Mouse (Mus musculus): ENCODE results near the gene Dnajc2.
"Not testable (repeated sequence)": the region's sequence is repeated elsewhere in the genome, so short reads cannot be mapped to it uniquely, and the experiment has no call there.

Dnajc2 gene

GRCm38 (mm10) chr5:21743606-21744005 lies 41.4 kb downstream of the Dnajc2 start:
- DNase-seq (ENCODE audit: low spot score in 2 of 2): no peak

GRCm38 (mm10) chr5:21739881-21740280 lies 45.2 kb downstream of the Dnajc2 start:
- no peak for DNase-seq (ENCODE audit: low spot score in 2 of 2)

DNA sequence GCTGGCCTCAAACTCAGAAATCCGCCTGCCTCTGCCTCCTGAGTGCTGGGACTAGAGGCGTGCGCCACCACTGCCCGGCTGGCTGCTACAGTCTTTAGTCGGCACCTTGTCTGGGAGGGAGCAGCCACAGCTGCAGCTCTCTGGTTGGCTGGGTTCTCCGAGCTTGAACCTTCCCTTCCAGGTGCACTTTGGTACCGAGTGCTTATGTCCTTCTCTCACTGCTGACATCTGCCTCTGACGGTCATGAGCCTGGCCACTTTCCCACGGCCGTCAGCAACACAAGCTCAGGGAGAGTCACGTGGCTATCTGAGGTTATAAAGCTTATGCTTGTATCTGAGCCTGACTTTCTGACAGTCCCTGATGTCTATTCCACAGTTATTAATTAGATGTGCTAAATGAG lies 45.9 kb downstream of the Dnajc2 start:
- DNase-seq (ENCODE audit: low spot score in 2 of 2): no peak

- no peak for DNase-seq (ENCODE audit: low spot score in 2 of 2)
Observed at GRCm38 (mm10) chr5:21737620-21738019, 47.4 kb downstream of the Dnajc2 start.

- peak; percentile 83 to 91 for DNase-seq (ENCODE audit: low spot score in 2 of 2)
Observed at GRCm38 (mm10) chr5:21736956-21737585, 48.0 kb downstream of the Dnajc2 start, which contains the start of gene Pmpcb. Pmpcb (plus strand) TSS chr5:21737141.

DNA sequence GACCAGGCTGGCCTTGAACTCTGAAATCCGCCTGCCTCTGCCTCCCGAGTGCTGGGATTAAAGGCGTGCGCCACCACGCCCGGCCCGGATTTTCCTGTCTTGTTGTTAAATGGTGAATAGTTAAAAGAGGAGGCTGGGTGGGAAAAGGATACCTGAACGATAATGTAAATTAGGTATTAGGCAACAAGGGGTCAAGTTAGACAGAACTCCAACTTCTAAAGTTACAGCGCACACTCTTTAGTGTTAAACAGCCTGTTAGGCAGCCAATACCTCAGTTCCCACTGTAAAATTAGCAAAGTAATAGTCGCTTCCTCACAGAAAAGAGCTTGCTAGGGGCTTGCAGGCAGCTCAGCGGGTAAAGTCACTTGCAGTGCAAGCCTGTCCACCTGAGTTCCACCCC lies 49.0 kb downstream of the Dnajc2 start:
- DNase-seq (ENCODE audit: low spot score in 2 of 2): no peak

GRCm38 (mm10) chr5:21735584-21735983 lies 49.5 kb downstream of the Dnajc2 start:
- DNase-seq (ENCODE audit: low spot score in 2 of 2): peak in 1 of 2 experiments; percentile 44

DNA sequence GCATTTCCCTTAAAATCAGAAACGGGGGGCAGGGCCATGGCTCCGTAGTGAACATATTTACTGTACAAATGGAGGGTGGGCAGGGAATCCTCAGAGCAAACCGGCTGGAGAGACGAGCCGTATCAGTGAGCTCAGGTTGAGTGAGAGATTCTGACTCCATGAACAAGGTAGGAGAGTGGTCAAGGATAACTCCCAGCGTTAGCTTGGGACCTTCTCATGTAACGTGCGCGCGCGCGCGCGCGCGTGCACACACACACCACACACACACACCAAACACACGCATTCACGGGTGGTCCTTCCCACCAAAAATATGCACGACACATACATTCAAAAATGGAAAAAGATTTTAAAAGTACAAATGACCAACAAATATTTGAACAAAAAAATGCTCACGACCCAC lies 50.0 kb downstream of the Dnajc2 start:
- no peak for DNase-seq (ENCODE audit: low spot score in 2 of 2)

DNA sequence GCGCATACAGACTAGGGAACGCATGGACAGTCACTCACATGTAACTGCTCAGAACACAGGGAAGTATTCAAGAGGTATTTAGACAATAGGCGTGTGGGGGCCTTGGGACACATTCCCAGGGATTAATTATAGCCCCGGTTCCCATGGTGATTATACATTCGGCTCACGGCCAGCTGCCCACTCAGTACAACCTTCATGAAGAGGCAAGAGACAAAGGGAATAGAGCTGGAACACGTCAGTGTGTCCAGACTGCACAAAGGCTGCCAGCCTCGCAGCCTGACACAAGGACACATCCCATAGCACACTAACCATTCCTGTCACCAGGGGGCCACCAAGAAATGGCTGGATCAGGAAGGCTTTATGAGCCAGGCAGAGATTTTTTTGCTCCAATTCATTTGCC lies 52.1 kb downstream of the Dnajc2 start:
- peak; percentile 68 to 78 for DNase-seq (ENCODE audit: low spot score in 2 of 2)

GRCm38 (mm10) chr5:21732177-21732911 lies 52.7 kb downstream of the Dnajc2 start:
- no peak for DNase-seq (ENCODE audit: low spot score in 2 of 2)

DNA sequence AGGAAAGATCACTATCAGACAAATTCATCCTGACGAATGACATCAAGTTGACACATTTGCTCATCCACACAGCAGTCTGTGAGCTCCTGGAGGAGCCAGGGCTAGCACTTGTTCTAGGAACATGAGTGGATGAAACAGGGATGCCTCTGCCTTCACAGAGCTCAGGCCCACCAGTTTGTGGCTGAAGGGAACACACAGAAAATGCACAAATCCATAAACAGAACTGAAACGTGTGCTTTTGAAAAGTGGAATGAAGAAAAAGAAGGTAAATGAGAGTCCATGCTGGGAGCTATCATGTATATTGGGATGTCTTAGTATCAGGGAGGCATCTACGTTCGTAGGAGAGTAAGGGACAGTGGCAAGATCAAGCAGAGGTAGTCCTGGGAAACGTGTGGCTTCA lies 55.9 kb downstream of the Dnajc2 start:
- no peak for DNase-seq (ENCODE audit: low spot score in 2 of 2)

DNA sequence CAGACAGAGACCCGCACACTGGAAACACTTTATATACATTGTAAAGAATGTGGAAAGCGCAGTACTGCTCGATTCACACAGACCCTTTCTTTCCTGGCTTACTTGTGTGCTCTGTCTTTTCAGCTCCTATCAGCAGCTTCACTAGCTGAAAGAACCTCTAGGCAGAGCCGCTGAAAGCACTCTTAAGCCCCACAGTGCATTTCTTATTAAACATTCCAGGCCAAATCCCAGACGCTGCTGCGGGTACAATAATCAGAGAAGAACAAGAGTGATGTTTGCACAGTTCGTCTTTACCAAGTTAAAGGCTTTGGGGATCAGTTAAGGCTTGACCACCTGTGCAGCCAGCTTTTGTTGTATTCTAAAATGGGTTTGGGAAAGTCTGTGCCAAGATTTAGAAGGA lies 60.2 kb downstream of the Dnajc2 start:
- DNase-seq (ENCODE audit: low spot score in 2 of 2): no peak

DNA sequence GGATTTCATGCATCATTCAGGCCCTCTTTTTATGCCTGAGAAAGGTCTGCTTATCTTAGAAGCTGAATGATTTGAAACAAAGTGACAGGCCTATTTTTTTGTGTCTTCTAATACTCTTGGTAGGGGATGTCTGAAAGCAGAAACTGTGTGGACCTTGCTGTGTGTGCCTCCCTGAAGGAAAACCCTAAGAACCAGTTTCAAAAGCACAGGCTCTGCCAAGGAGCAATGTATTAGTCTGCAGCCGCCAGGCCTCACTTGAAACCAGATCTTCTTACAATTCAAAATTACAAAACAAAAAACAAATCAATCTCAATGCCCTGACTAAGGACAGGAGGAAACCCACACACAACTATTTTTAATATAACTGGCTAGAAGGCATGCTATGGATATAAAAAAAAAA lies 60.6 kb downstream of the Dnajc2 start:
- DNase-seq (ENCODE audit: low spot score in 2 of 2): no peak

GRCm38 (mm10) chr5:21719209-21719608 lies 65.8 kb downstream of the Dnajc2 start:
- DNase-seq (ENCODE audit: low spot score in 2 of 2): no peak

DNA sequence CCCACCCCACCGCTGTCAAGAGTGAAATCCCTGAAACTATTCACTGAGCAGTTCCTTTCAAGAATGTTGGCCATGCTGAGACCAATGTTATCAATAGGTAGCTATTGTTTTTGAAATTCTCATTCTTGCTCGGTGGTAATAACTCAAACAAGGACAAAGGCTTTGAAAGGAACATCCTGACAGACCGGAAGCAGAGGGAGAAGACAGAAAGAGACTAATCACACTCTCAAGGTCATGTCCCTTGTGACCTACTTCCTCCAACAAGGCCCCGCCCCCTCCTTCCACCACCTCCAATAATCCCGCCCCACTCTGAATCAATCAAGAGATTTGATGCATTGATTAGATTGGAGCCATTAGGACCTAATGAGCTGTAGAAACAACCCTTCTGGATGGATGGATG lies 66.5 kb downstream of the Dnajc2 start:
- DNase-seq (ENCODE audit: low spot score in 2 of 2): no peak

- no peak for DNase-seq (ENCODE audit: low spot score in 2 of 2)
Observed at GRCm38 (mm10) chr5:21717165-21717715, 67.8 kb downstream of the Dnajc2 start.

- DNase-seq (ENCODE audit: low spot score in 2 of 2): no peak
Observed at GRCm38 (mm10) chr5:21714447-21714846, 70.6 kb downstream of the Dnajc2 start.

- DNase-seq (ENCODE audit: low spot score in 2 of 2): no peak
Observed at GRCm38 (mm10) chr5:21712127-21712715, 72.8 kb downstream of the Dnajc2 start.

DNA sequence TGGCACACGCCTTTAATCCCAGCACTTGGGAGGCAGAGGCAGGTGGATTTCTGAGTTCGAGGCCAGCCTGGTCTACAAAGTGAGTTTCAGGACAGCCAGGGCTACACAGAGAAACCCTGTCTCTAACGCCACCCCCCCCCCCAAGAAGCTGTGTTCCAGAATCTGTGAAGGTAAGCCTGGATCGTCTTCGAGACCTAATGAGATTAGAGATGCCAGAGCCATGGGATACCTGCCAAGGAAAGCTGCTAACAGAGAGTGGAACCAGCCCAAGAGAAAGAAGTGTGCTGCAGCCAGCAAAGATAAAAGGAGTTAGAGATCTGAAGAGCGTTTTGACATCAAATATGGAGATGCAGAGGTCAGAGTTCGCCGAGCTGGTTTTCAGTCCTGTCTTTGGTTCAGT lies 77.0 kb downstream of the Dnajc2 start:
- not testable (repeated sequence) for DNase-seq (ENCODE audit: low spot score in 2 of 2)

Measured in frontal cortex, postnatal 14 days (tissue).